Mouse (Mus musculus) CH12.LX (cell line): Measurements from ENCODE around the gene Mecr. TPM values are rescaled to one million over a fixed set of nuclear protein-coding genes. Genes with fewer than 3 reads are reported as not detected.
A peak's percentile ranks its signal among the peaks of the same experiment; 100 is the strongest.

Experiments
- DNase-seq: peaks from one replicate; pipeline ENCODE4 v3.0.0-alpha.2; 2013; ENCODE audit errors: extremely low read depth
- H3K27ac ChIP-seq: 2 replicates; pipeline ENCODE4 v1.5.1; 2012; ENCODE audit warnings: low read depth, mild to moderate bottlenecking, control low read depth, moderate library complexity; ENCODE audit not compliant: insufficient read depth
- H3K27me3 ChIP-seq: replicated peaks from 2 replicates; pipeline ENCODE3; 2012; ENCODE audit warnings: inconsistent platforms
- H3K36me3 ChIP-seq, 2 experiments: replicated peaks in 1 of 2; 2 replicates each; pipeline versions ENCODE3 to v1.6.1; 2012; ENCODE audit warnings: inconsistent platforms in 1 of 2, low read length in 1 of 2, mild to moderate bottlenecking in 1 of 2, mixed read lengths in 1 of 2, moderate library complexity in 1 of 2; ENCODE audit not compliant: control insufficient read depth in 1 of 2, insufficient read depth in 1 of 2
- H3K4me1 ChIP-seq, 2 experiments: 2 replicates each; pipeline ENCODE4 v1.6.1; 2012; ENCODE audit warnings: inconsistent platforms in 1 of 2, moderate library complexity in 1 of 2; ENCODE audit not compliant: insufficient read depth in 2 of 2, control insufficient read depth in 1 of 2
- H3K4me2 ChIP-seq: 2 replicates; pipeline ENCODE4 v1.6.1; 2012; ENCODE audit warnings: low read depth, mild to moderate bottlenecking, control low read depth; ENCODE audit not compliant: poor library complexity, insufficient read depth, severe bottlenecking
- H3K4me3 ChIP-seq, 3 experiments: fragments of 150-350 bp in 1 of 3; sonication (generic) in 1 of 3; replicated peaks in 1 of 3; 2 replicates each; pipeline versions ENCODE3 to v1.5.1; 2011 to 2012; ENCODE audit warnings: low read depth in 2 of 3, low read length in 2 of 3, mild to moderate bottlenecking in 2 of 3, moderate library complexity in 2 of 3, control low read depth in 1 of 3, improper control_type of control experiment in 1 of 3, inconsistent platforms in 1 of 3, mixed read lengths in 1 of 3; ENCODE audit not compliant: poor library complexity in 1 of 3
- H3K79me2 ChIP-seq: replicated peaks from 2 replicates; pipeline ENCODE4 v1.6.1; 2012; ENCODE audit warnings: mild to moderate bottlenecking, moderate library complexity; ENCODE audit not compliant: control insufficient read depth, poor library complexity, insufficient read depth, severe bottlenecking; ENCODE audit errors: extremely low read depth
- H3K9ac ChIP-seq: 2 replicates; pipeline ENCODE4 v1.6.1; 2012; ENCODE audit warnings: low read depth, mild to moderate bottlenecking, control low read depth, moderate library complexity; ENCODE audit not compliant: insufficient read depth
- H3K9me3 ChIP-seq: replicated peaks from 2 replicates; pipeline ENCODE3; 2012; ENCODE audit warnings: low read length, inconsistent platforms, mixed read lengths
- BHLHE40 ChIP-seq: IDR thresholded peaks from 2 replicates; pipeline ENCODE4 v1.6.1; 2011; ENCODE audit warnings: mild to moderate bottlenecking, low read depth, low read length, improper control_type of control experiment
- CHD1 ChIP-seq: IDR thresholded peaks from 2 replicates; pipeline ENCODE4 v1.6.1; 2012; ENCODE audit warnings: low read depth, low read length, improper control_type of control experiment, inconsistent platforms
- EP300 ChIP-seq: IDR thresholded peaks from 2 replicates; pipeline ENCODE4 v1.6.1; 2011; ENCODE audit warnings: low read length, improper control_type of control experiment
- GABPA ChIP-seq: IDR thresholded peaks from 2 replicates; pipeline ENCODE4 v1.6.1; 2012; ENCODE audit warnings: low read depth, low read length, improper control_type of control experiment, inconsistent platforms; ENCODE audit not compliant: insufficient replicate concordance
- IRF4 ChIP-seq: IDR thresholded peaks from 2 replicates; pipeline ENCODE4 v1.6.1; 2014; ENCODE audit warnings: low read depth, mild to moderate bottlenecking, inconsistent platforms, low read length, improper control_type of control experiment
- KAT2A ChIP-seq: IDR thresholded peaks from 2 replicates; pipeline ENCODE4 v1.6.1; 2012; ENCODE audit warnings: low read length, improper control_type of control experiment, inconsistent platforms; ENCODE audit not compliant: insufficient replicate concordance
- MAFK ChIP-seq: IDR thresholded peaks from 2 replicates; pipeline ENCODE4 v1.6.1; 2011; ENCODE audit warnings: low read length, improper control_type of control experiment; ENCODE audit not compliant: insufficient replicate concordance
- MAZ ChIP-seq: IDR thresholded peaks from 2 replicates; pipeline ENCODE4 v1.6.1; 2012; ENCODE audit warnings: low read depth, mild to moderate bottlenecking, inconsistent platforms, low read length, improper control_type of control experiment, moderate library complexity
- MXI1 ChIP-seq: IDR thresholded peaks from 2 replicates; pipeline ENCODE4 v1.6.1; 2011; ENCODE audit warnings: mild to moderate bottlenecking, low read depth, low read length, improper control_type of control experiment
- NRF1 ChIP-seq: IDR thresholded peaks from 2 replicates; pipeline ENCODE4 v1.6.1; 2014; ENCODE audit warnings: low read depth, mild to moderate bottlenecking, inconsistent platforms, low read length, improper control_type of control experiment, moderate library complexity
- PAX5 ChIP-seq: IDR thresholded peaks from 2 replicates; pipeline ENCODE4 v1.6.1; 2012; ENCODE audit warnings: low read length, inconsistent platforms, mixed read lengths
- RAD21 ChIP-seq: IDR thresholded peaks from 2 replicates; pipeline ENCODE4 v1.6.1; 2011; ENCODE audit warnings: low read depth, mild to moderate bottlenecking, low read length, improper control_type of control experiment, moderate library complexity
- SIN3A ChIP-seq: IDR thresholded peaks from 2 replicates; pipeline ENCODE4 v1.6.1; 2012; ENCODE audit warnings: low read length, improper control_type of control experiment, inconsistent platforms
- SMC3 ChIP-seq: IDR thresholded peaks from 2 replicates; pipeline ENCODE4 v1.6.1; 2011; ENCODE audit warnings: low read depth, low read length, improper control_type of control experiment
- TBP ChIP-seq: conservative IDR thresholded peaks from 2 replicates; pipeline ENCODE4 v1.6.1; 2011; ENCODE audit warnings: low read depth, low read length, improper control_type of control experiment
- UBTF ChIP-seq: IDR thresholded peaks from 2 replicates; pipeline ENCODE4 v1.6.1; 2012; ENCODE audit warnings: low read depth, mild to moderate bottlenecking, inconsistent platforms, low read length, improper control_type of control experiment, moderate library complexity
- USF1 ChIP-seq: IDR thresholded peaks from 2 replicates; pipeline ENCODE4 v1.6.1; 2014; ENCODE audit warnings: low read depth, mild to moderate bottlenecking, inconsistent platforms, low read length, improper control_type of control experiment
- ZC3H11A ChIP-seq: IDR thresholded peaks from 2 replicates; pipeline ENCODE4 v1.6.1; 2012; ENCODE audit warnings: low read depth, mild to moderate bottlenecking, inconsistent platforms, low read length, improper control_type of control experiment
- ZMIZ1 ChIP-seq: IDR thresholded peaks from 2 replicates; pipeline ENCODE4 v1.6.1; 2012; ENCODE audit warnings: low read depth, mild to moderate bottlenecking, inconsistent platforms, low read length, improper control_type of control experiment
- ZNF384 ChIP-seq: IDR thresholded peaks from 2 replicates; pipeline ENCODE4 v1.6.1; 2012; ENCODE audit warnings: low read depth, low read length, improper control_type of control experiment, inconsistent platforms
- dilution Hi-C: fragments of 300-500 bp; cut with MboI; formaldehyde crosslinking; loops from 2 replicates; pipeline ENCODE4 v1.14.3; 2020; ENCODE audit warnings: low sequenced_read_pairs; ENCODE audit not compliant: extremely low pct_unique_long_range_greater_than_20kb, extremely low pct_ligation_motif_present
- in situ Hi-C: fragments of 300-500 bp; cut with MboI; formaldehyde crosslinking; loops from 3 replicates; pipeline ENCODE4 v1.14.3; 2019; ENCODE audit warnings: low sequenced_read_pairs, low pct_ligation_motif_present, low pct_unique_long_range_greater_than_20kb, mixed read lengths
- polyA plus RNA-seq: library from polyadenylated mRNA; unstranded; fragments of >175 nt; gene quantifications from 2 replicates; pipeline ENCODE4 v1.2.1, GENCODE M21; 2012; ENCODE audit warnings: low read depth; ENCODE audit not compliant: insufficient read length
- total RNA-seq, 2 experiments: library from RNA; depleted of rRNA; stranded (reverse); fragments of 300-350 nt in 1 of 2; fragments of >200 nt in 1 of 2; gene quantifications; 2 replicates each; pipeline ENCODE4 v1.2.3; 2012 to 2014

Gene Mecr
- total and polyA plus RNA-seq, 3 experiments = 43.0 to 77.3 (median 54.6) TPM

DNA sequence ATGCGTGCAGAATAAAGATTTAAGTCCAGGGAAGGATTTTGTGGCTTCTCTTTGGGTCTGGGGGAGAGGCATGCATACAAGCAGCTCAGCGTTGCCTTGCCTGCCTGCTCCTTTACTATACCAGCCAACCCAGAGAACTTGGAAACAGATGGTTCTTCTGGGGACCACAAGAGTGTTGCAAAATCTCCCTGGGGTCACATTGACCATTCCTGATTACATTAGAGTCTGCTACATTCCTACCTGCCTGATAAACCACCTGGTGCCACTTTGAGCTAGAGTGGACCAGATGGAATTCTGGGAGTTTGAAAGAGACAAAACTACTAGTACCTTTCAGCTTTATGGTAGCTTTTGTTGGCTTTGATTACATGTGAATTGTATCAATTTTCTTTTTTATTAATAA, 33.6 kb downstream of the Mecr start:
- in situ Hi-C loops (no loop called here), dilution Hi-C loops (no loop called here)
- DNase-seq = no peak
- Histone ChIP-seq H3K4me2 (peak overlapping the region; percentile 30; the same call in 1 of the 2 replicates), H3K36me3 (peaks cover 0 to 20% of the 10 kb centered on the region in 2 experiments), H3K4me1 (peaks cover 9 to 57% of the 10 kb centered on the region in 2 experiments), H3K9me3 (no peaks in the 10 kb centered on the region), H3K9ac (no peak overlapping the region), H3K4me3 (no peak overlapping the region), H3K27ac (no peak overlapping the region), H3K79me2 (peaks cover 74% of the 10 kb centered on the region), H3K27me3 (no peaks in the 10 kb centered on the region)
- TF ChIP-seq CHD1 (no peak), ZNF384 (no peak), UBTF (no peak), MAFK (no peak), MXI1 (no peak), ZC3H11A (no peak), TBP (no peak), NRF1 (no peak), IRF4 (no peak), USF1 (no peak), PAX5 (no peak), ZMIZ1 (no peak), RAD21 (no peak)

- Histone ChIP-seq H3K36me3 (peaks cover under 1 to 37% of the 10 kb centered on the region in 2 experiments), H3K4me1 (peaks cover 9 to 68% of the 10 kb centered on the region in 2 experiments), H3K9ac (no peak overlapping the region), H3K4me2 (0 out of 2 replicates have a peak overlapping the region, but pooled peaks have one; percentile 6), H3K4me3 (no peak overlapping the region), H3K27me3 (no peaks in the 10 kb centered on the region), H3K79me2 (peaks cover 95% of the 10 kb centered on the region), H3K9me3 (no peaks in the 10 kb centered on the region), H3K27ac (no peak overlapping the region)
- in situ Hi-C loops = no loop called here
- TF ChIP-seq SMC3 (no peak), EP300 (no peak), TBP (no peak), MAZ (no peak), SIN3A (no peak), BHLHE40 (no peak), GABPA (no peak), KAT2A (no peak)
- DNase-seq = no peak
- dilution Hi-C loops = no loop called here
Measured at GRCm38 (mm10) chr4:131879692-131880091, 36.4 kb downstream of the Mecr start.
